Mouse (Mus musculus) liver, embryonic 14.5 days (tissue): ENCODE measurements at regions not wholly inside any gene's neighbourhood (a gene's known extent, or its start where the extent isn't known, plus 50 kb on each side); places are given as distances from the start of the nearest gene placed in this dataset.

Source experiments
- ATAC-seq: fragments of 200-750 bp; cut with Nextera tagmentation; 2 replicates; pipeline ENCODE4 v1.8.0; 2017; ENCODE audit warnings: moderate number of reproducible peaks, mild to moderate bottlenecking, moderate library complexity; ENCODE audit not compliant: insufficient read depth
- DNase-seq, 3 experiments: peaks; one replicate each; pipeline ENCODE4 v3.0.0-alpha.2; 2012 to 2013; ENCODE audit warnings: low read depth in 3 of 3, low spot score in 3 of 3
- H3K27ac ChIP-seq: fragments of 300-500 bp; sonication (generic); 2 replicates; pipeline ENCODE4 v1.5.1; 2014; ENCODE audit warnings: moderate library complexity, mild to moderate bottlenecking, control low read depth, inconsistent platforms
- H3K27me3 ChIP-seq: fragments of 300-500 bp; sonication (generic); 2 replicates; pipeline ENCODE4 v1.6.1; 2014; ENCODE audit warnings: mild to moderate bottlenecking, low read length, moderate library complexity; ENCODE audit not compliant: control insufficient read depth, insufficient read depth
- H3K36me3 ChIP-seq: fragments of 300-500 bp; sonication (generic); replicated peaks from 2 replicates; pipeline ENCODE4 v1.6.1; 2014; ENCODE audit warnings: low read depth; ENCODE audit not compliant: control insufficient read depth, insufficient read depth
- H3K4me1 ChIP-seq, 2 experiments: fragments of 200-500 bp in 1 of 2; fragments of 300-500 bp in 1 of 2; sonication (generic) in 1 of 2; replicated peaks; 2 replicates each; pipeline ENCODE4 v1.6.1; 2012 to 2014; ENCODE audit warnings: antibody characterized with exemption in 1 of 2, inconsistent platforms in 1 of 2, low read length in 1 of 2; ENCODE audit not compliant: control insufficient read depth in 2 of 2, insufficient read depth in 2 of 2
- H3K4me2 ChIP-seq: fragments of 300-500 bp; sonication (generic); 2 replicates; pipeline ENCODE4 v1.6.1; 2014; ENCODE audit warnings: low read depth, mild to moderate bottlenecking, control low read depth, moderate library complexity
- H3K4me3 ChIP-seq, 2 experiments: fragments of 200-500 bp in 1 of 2; fragments of 300-500 bp in 1 of 2; sonication (generic) in 1 of 2; 2 replicates each; pipeline ENCODE4 v1.5.1; 2012 to 2014; ENCODE audit warnings: low read depth in 2 of 2, low read length in 2 of 2, mild to moderate bottlenecking in 2 of 2, control low read depth in 1 of 2, inconsistent platforms in 1 of 2, moderate library complexity in 1 of 2; ENCODE audit not compliant: insufficient read depth in 1 of 2
- H3K9ac ChIP-seq: fragments of 300-500 bp; sonication (generic); replicated peaks from 2 replicates; pipeline ENCODE4 v1.6.1; 2014; ENCODE audit warnings: mild to moderate bottlenecking, control low read depth, moderate library complexity
- H3K9me3 ChIP-seq: fragments of 300-500 bp; sonication (generic); 2 replicates; pipeline ENCODE4 v1.6.1; 2016; ENCODE audit warnings: low read length, mixed read lengths; ENCODE audit not compliant: control insufficient read depth
- CTCF ChIP-seq: IDR thresholded peaks from 2 replicates; pipeline ENCODE4 v1.5.1; 2016; ENCODE audit warnings: antibody characterized with exemption, low read depth, control low read depth
- EP300 ChIP-seq: IDR thresholded peaks from 2 replicates; pipeline ENCODE4 v1.6.1; 2016; ENCODE audit warnings: antibody characterized with exemption, low read depth
- WGBS: fragments of 180-500 bp; shearing (Covaris S2); extraction: QIAGEN DNeasy Blood & Tissue Kit; methylation state at CpG from one replicate; pipeline ENCODE4 v1.1.7; 2014; ENCODE audit not compliant: insufficient replicate concordance; 5-methylcytosine and 5-hydroxymethylcytosine counted together

DNA sequence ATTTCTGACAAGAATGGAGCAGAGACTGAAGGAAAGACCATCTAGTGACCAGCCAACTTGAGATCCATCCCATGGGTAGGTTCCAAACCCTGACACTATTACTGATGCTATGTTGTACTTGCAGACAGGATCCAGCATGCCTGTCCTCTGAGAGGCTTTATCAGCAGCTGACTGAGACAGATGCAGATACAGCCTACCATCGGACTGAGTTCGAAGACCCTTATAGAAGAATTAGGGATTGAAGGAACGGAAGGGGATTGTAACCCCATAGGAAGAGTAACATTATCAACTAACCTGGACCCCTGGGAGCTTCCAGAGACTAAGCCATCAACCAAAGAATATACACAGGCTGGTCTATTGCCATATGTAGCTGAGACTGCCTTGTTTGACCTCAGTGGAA, 183.1 kb upstream of the Adcy2 start:
- no peaks in the 10 kb centered on the region for H3K36me3 ChIP-seq
- H3K4me3 ChIP-seq: no peak overlapping the region
- DNase-seq (no peak), ATAC-seq (no peak)
- no peak overlapping the region for H3K9ac ChIP-seq
- H3K27ac ChIP-seq: no peak overlapping the region
- no peaks in the 10 kb centered on the region for H3K27me3 ChIP-seq
- no peak for TF ChIP-seq EP300
- TF ChIP-seq CTCF: no peak
- H3K4me2 ChIP-seq: no peak overlapping the region
- H3K9me3 ChIP-seq: no peaks in the 10 kb centered on the region
- H3K4me1 ChIP-seq: no peaks in the 10 kb centered on the region
- WGBS: 62% methylated on average over 3 of the region's 3 CpGs

DNA sequence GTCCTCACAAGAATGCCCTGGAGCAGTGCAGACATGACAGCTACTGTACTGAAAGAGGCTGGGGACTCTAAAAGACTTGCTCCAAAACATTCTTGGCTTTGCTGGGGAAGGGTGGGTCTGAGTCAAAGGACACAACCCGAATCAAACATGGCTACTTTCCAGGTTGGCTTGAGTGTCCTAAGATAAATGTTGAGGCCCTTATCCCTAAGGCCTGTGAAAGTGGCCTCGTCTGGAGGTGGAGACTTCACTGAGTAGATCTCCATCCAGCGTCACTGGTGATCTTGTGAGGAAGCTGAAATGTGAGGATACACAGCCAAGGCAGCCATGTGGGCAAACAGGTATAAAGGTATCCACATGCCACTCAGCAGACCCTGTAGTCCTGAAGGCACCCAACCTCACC, 191.3 kb upstream of the Adcy2 start:
- no peak overlapping the region for H3K4me3 ChIP-seq
- no peak overlapping the region for H3K9ac ChIP-seq
- H3K27me3 ChIP-seq: no peaks in the 10 kb centered on the region
- WGBS: 42% methylated on average over 3 of the region's 3 CpGs
- no peak overlapping the region for H3K27ac ChIP-seq
- H3K4me1 ChIP-seq: no peaks in the 10 kb centered on the region
- no peak for TF ChIP-seq CTCF
- no peak for TF ChIP-seq EP300
- DNase-seq (no peak), ATAC-seq (no peak)
- H3K9me3 ChIP-seq: no peaks in the 10 kb centered on the region
- H3K4me2 ChIP-seq: no peak overlapping the region
- H3K36me3 ChIP-seq: no peaks in the 10 kb centered on the region

DNA sequence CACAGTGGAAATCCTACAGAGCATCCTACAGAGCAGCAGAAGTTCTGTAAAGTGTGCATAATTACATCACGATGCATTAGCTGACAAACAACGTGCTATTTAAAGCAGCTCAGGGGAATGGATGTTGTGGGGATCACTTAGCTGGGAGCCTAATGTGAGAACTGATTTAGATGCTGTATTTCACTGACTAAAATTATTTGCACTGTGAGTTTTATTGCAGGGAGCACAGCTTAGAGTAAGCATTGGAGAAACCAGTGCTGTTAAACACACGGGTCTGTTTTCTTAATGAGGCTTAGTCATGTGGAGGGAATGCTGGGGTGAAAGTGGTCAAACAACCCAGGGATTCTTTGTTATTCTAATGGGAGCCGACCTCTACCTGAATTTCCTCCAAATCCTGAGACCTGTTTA, 197.1 kb upstream of the Adcy2 start:
- TF ChIP-seq CTCF (no peak), EP300 (no peak)
- 11% methylated on average over 4 of the region's 4 CpGs for WGBS
- Histone ChIP-seq H3K9ac (no peak overlapping the region), H3K36me3 (no peaks in the 10 kb centered on the region), H3K9me3 (no peaks in the 10 kb centered on the region), H3K27me3 (no peaks in the 10 kb centered on the region), H3K4me1 (no peaks in the 10 kb centered on the region), H3K4me3 (no peak overlapping the region), H3K4me2 (no peak overlapping the region), H3K27ac (no peak overlapping the region)
- ATAC-seq: no peak
- DNase-seq: no peak

GRCm38 (mm10) chr13:69207741-69208568, 208.6 kb upstream of the Adcy2 start:
- no peaks in the 10 kb centered on the region for H3K4me1 ChIP-seq
- WGBS: 56% methylated on average over 10 of the region's 10 CpGs
- H3K4me2 ChIP-seq: no peak overlapping the region
- no peaks in the 10 kb centered on the region for H3K36me3 ChIP-seq
- H3K9me3 ChIP-seq: no peaks in the 10 kb centered on the region
- H3K27me3 ChIP-seq: no peaks in the 10 kb centered on the region
- H3K27ac ChIP-seq: no peak overlapping the region
- H3K4me3 ChIP-seq: no peak overlapping the region
- no peak overlapping the region for H3K9ac ChIP-seq
- no peak for DNase-seq
- TF ChIP-seq CTCF (no peak), EP300 (no peak)
- ATAC-seq: no peak

DNA sequence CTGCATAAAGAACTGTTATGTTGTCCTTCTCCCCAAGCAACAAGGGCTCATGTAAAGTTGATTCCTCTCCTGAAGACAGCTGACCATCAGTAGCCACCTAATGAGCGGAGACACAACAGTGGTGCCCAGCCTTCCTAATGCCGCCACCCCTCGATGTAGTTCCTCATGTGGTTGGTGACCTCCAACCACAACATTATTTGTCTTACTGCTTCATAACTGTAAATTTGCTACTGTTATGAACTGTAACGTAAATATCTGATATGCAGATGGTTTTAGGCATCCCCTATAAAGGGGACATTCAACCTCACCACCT, 209.2 kb upstream of the Adcy2 start:
- Histone ChIP-seq H3K4me3 (no peak overlapping the region), H3K27me3 (no peaks in the 10 kb centered on the region), H3K27ac (no peak overlapping the region), H3K4me1 (no peaks in the 10 kb centered on the region), H3K36me3 (no peaks in the 10 kb centered on the region), H3K9ac (no peak overlapping the region), H3K4me2 (no peak overlapping the region), H3K9me3 (no peaks in the 10 kb centered on the region)
- DNase-seq: no peak
- ATAC-seq: no peak
- 45% methylated on average over 4 of the region's 4 CpGs for WGBS
- TF ChIP-seq CTCF: no peak
